ENCODE assay signal across 9 mouse cellular contexts in genomic region chr13:49326246-49327206, GRCm38 (mm10). TPM values are rescaled to one million over a fixed set of nuclear protein-coding genes. Genes with fewer than 3 reads are reported as not detected.
DNase-seq lines count a peak whose midpoint lies in the region; ATAC-seq and TF ChIP-seq lines count a peak whose summit lies in the region.
"Had no signal": no experiment of that assay in that cellular context is flagged by ENCODE, and none has a peak within 500 bp of the region (broad histone marks: within the 10 kb centered on the region; RNA-seq: fewer than 3 reads in every experiment).

No protein-coding gene starts in this region.

- 59% methylated on average over 6 of the region's 6 CpGs for WGBS in forebrain, embryonic 12.5 days
- WGBS in forebrain, embryonic 11.5 days, result 60% methylated on average over 6 of the region's 6 CpGs
- 61% methylated on average over 6 of the region's 6 CpGs for WGBS in kidney, postnatal 0 days
- WGBS in midbrain, embryonic 10.5 days, result 62% methylated on average over 6 of the region's 6 CpGs
- WGBS in stomach, embryonic 14.5 days, result 59% methylated on average over 6 of the region's 6 CpGs

- no peak for DNase-seq in forebrain, embryonic 11.5 days (ENCODE audit: low spot score)
- DNase-seq in urinary bladder, postnatal 36 days (ENCODE audit: low spot score in 2 of 2), result peak; percentile 48 to 50
- DNase-seq in urinary bladder, adult 2 months (ENCODE audit: low spot score), result no peak
- DNase-seq in kidney, postnatal 0 days (ENCODE audit: low spot score), result peak; percentile 65
- peak; percentile 30 for DNase-seq in midbrain, embryonic 10.5 days (ENCODE audit: low spot score)

- H3K9me3 ChIP-seq in forebrain, embryonic 12.5 days, result no peaks in the 10 kb centered on the region
- no peaks in the 10 kb centered on the region for H3K9me3 ChIP-seq in forebrain, embryonic 11.5 days (ENCODE audit: control insufficient read depth, low read length)
- H3K9me3 ChIP-seq in kidney, postnatal 0 days (replicated peaks; ENCODE audit: low read length), result no peaks in the 10 kb centered on the region
- H3K9me3 ChIP-seq in midbrain, embryonic 10.5 days (replicated peaks), result no peaks in the 10 kb centered on the region
- H3K9me3 ChIP-seq in stomach, embryonic 14.5 days (ENCODE audit: control insufficient read depth, low read depth, low read length), result no peaks in the 10 kb centered on the region
- H3K9me3 ChIP-seq: midbrain, embryonic 12.5 days had no signal

- H3K9ac ChIP-seq in forebrain, embryonic 12.5 days, result no peak overlapping the region
- no peak overlapping the region for H3K9ac ChIP-seq in forebrain, embryonic 11.5 days (ENCODE audit: low read length)
- no peak overlapping the region for H3K9ac ChIP-seq in kidney, postnatal 0 days (ENCODE audit: low read depth, low read length)
- no peak overlapping the region for H3K9ac ChIP-seq in stomach, embryonic 14.5 days (replicated peaks; ENCODE audit: low read depth, low read length)
- H3K9ac ChIP-seq: midbrain, embryonic 12.5 days had no signal

- H3K4me2 ChIP-seq in forebrain, embryonic 12.5 days, result no peak overlapping the region
- no peak overlapping the region for H3K4me2 ChIP-seq in forebrain, embryonic 11.5 days (ENCODE audit: low read depth, low read length, severe bottlenecking)
- no peak overlapping the region for H3K4me2 ChIP-seq in kidney, postnatal 0 days (ENCODE audit: low read length)
- H3K4me2 ChIP-seq in stomach, embryonic 14.5 days (replicated peaks; ENCODE audit: low read depth, low read length), result no peak overlapping the region
- H3K4me2 ChIP-seq: midbrain, embryonic 12.5 days had no signal

- no peak overlapping the region for H3K4me3 ChIP-seq in forebrain, embryonic 12.5 days (replicated peaks)
- H3K4me3 ChIP-seq in forebrain, embryonic 11.5 days (ENCODE audit: low read depth, low read length), result no peak overlapping the region
- H3K4me3 ChIP-seq in kidney, postnatal 0 days (replicated peaks; ENCODE audit: low read depth, low read length), result no peak overlapping the region
- H3K4me3 ChIP-seq in midbrain, embryonic 10.5 days, result no peak overlapping the region
- H3K4me3 ChIP-seq in stomach, embryonic 14.5 days (ENCODE audit: low read depth, low read length), result no peak overlapping the region
- H3K4me3 ChIP-seq: midbrain, embryonic 12.5 days had no signal

- no peaks in the 10 kb centered on the region; the same call in 1 of the 2 replicates for H3K4me1 ChIP-seq in forebrain, embryonic 12.5 days
- H3K4me1 ChIP-seq in forebrain, embryonic 11.5 days (replicated peaks; ENCODE audit: control insufficient read depth, insufficient read depth, low read length), result no peaks in the 10 kb centered on the region
- H3K4me1 ChIP-seq in kidney, postnatal 0 days (replicated peaks; ENCODE audit: insufficient read depth, low read length), result no peaks in the 10 kb centered on the region
- H3K4me1 ChIP-seq in midbrain, embryonic 10.5 days, result 0 out of 2 replicates have a peak, but pooled peaks cover 5% of the 10 kb centered on the region
- H3K4me1 ChIP-seq in stomach, embryonic 14.5 days (ENCODE audit: control insufficient read depth, insufficient read depth, low read length), result no peaks in the 10 kb centered on the region
- H3K4me1 ChIP-seq: midbrain, embryonic 12.5 days had no signal

- peak; percentile 84 for TF ChIP-seq CTCF in kidney, postnatal 0 days (IDR thresholded peaks at IDR 0.05; ENCODE audit: low read depth)

- peaks cover 13% of the 10 kb centered on the region for H3K27me3 ChIP-seq in forebrain, embryonic 12.5 days
- H3K27me3 ChIP-seq in forebrain, embryonic 11.5 days (ENCODE audit: control insufficient read depth, insufficient read depth, low read length), result no peaks in the 10 kb centered on the region; the same call in 1 of the 2 replicates
- H3K27me3 ChIP-seq in kidney, postnatal 0 days (ENCODE audit: insufficient read depth, low read length), result no peaks in the 10 kb centered on the region
- H3K27me3 ChIP-seq in midbrain, embryonic 10.5 days (ENCODE audit: low read depth, poor library complexity, severe bottlenecking), result peaks cover 29% of the 10 kb centered on the region
- H3K27me3 ChIP-seq in stomach, embryonic 14.5 days (ENCODE audit: control insufficient read depth, insufficient read depth, low read length), result no peaks in the 10 kb centered on the region

- no peak overlapping the region for H3K27ac ChIP-seq in forebrain, embryonic 12.5 days
- no peak overlapping the region for H3K27ac ChIP-seq in forebrain, embryonic 11.5 days (ENCODE audit: low read depth, low read length)
- no peak overlapping the region for H3K27ac ChIP-seq in kidney, postnatal 0 days
- H3K27ac ChIP-seq in midbrain, embryonic 10.5 days (replicated peaks), result no peak overlapping the region
- no peak overlapping the region for H3K27ac ChIP-seq in stomach, embryonic 14.5 days (ENCODE audit: low read length)
- H3K27ac ChIP-seq: midbrain, embryonic 12.5 days had no signal

- no peaks in the 10 kb centered on the region for H3K36me3 ChIP-seq in forebrain, embryonic 12.5 days (replicated peaks)
- H3K36me3 ChIP-seq in forebrain, embryonic 11.5 days (ENCODE audit: control insufficient read depth, insufficient read depth, low read length), result no peaks in the 10 kb centered on the region
- H3K36me3 ChIP-seq in kidney, postnatal 0 days (ENCODE audit: insufficient read depth, low read length), result no peaks in the 10 kb centered on the region
- no peaks in the 10 kb centered on the region for H3K36me3 ChIP-seq in midbrain, embryonic 10.5 days
- no peaks in the 10 kb centered on the region for H3K36me3 ChIP-seq in stomach, embryonic 14.5 days (ENCODE audit: control insufficient read depth, insufficient read depth, low read length)
- H3K36me3 ChIP-seq: midbrain, embryonic 12.5 days had no signal

- 0 out of 2 replicates have a peak, but pooled peaks have one; percentile 63 for ATAC-seq in forebrain, embryonic 12.5 days (ENCODE audit: low FRiP score)
- no peak for ATAC-seq in forebrain, embryonic 11.5 days (replicated peaks; ENCODE audit: low FRiP score)
- ATAC-seq in erythroblast, adult 5-6 weeks (replicated peaks; ENCODE audit: low FRiP score, poor library complexity, severe bottlenecking), result peak; percentile 68
- no peak for ATAC-seq in kidney, postnatal 0 days (replicated peaks; ENCODE audit: low FRiP score, low read depth)
- 0 out of 2 replicates have a peak, but pooled peaks have one; percentile 23 for ATAC-seq in stomach, embryonic 14.5 days (ENCODE audit: insufficient number of reproducible peaks, insufficient read depth, low FRiP score, low read depth)

RNA-seq across cellular contexts. Expression of gene Fgd3, which starts 6.4 kb away (rescaled TPM):
- 1.7 and 2.5 TPM in 2 replicates for polyA plus RNA-seq in forebrain, embryonic 12.5 days (2016; fragmentation: Nextera tagmentation; extraction: Ambion mirVana)
- polyA plus RNA-seq in forebrain, embryonic 11.5 days (2014; fragmentation: Nextera tagmentation; extraction: Ambion mirVana), result 1.7 and 2.1 TPM in 2 replicates
- 6.2 and 7.2 TPM in 2 replicates for polyA plus RNA-seq in urinary bladder, adult 2 months (2012; rRNA removed)
- total RNA-seq in erythroblast, adult 5-6 weeks (2015; ENCODE audit: low replicate concordance), result 3.1 and 3.3 TPM in 2 replicates
- total RNA-seq in erythroblast, adult 5-6 weeks (2017; ENCODE audit: low replicate concordance), result 5.9 and 6.7 TPM in 2 replicates
- 0.97 and 1.0 TPM in 2 replicates for polyA plus RNA-seq in kidney, postnatal 0 days (2015; fragmentation: Nextera tagmentation; extraction: Ambion mirVana)
- polyA plus RNA-seq in midbrain, embryonic 10.5 days (2016; fragmentation: Nextera tagmentation; extraction: Ambion mirVana), result 1.1 and 1.5 TPM in 2 replicates
- polyA plus RNA-seq in stomach, embryonic 14.5 days (2014; fragmentation: Nextera tagmentation; extraction: Ambion mirVana), result 0.51 and 0.56 TPM in 2 replicates

RNA-seq across cellular contexts. Expression of gene Bicd2, which starts 14.9 kb away (rescaled TPM):
- polyA plus RNA-seq in forebrain, embryonic 12.5 days (2016; fragmentation: Nextera tagmentation; extraction: Ambion mirVana), result 38.9 and 39.1 TPM in 2 replicates
- polyA plus RNA-seq in forebrain, embryonic 11.5 days (2014; fragmentation: Nextera tagmentation; extraction: Ambion mirVana), result 35.7 and 38.5 TPM in 2 replicates
- 41.8 and 47.8 TPM in 2 replicates for polyA plus RNA-seq in urinary bladder, adult 2 months (2012; rRNA removed)
- total RNA-seq in erythroblast, adult 5-6 weeks (2015; ENCODE audit: low replicate concordance), result 4.4 and 6.3 TPM in 2 replicates
- 9.1 and 15.9 TPM in 2 replicates for total RNA-seq in erythroblast, adult 5-6 weeks (2017; ENCODE audit: low replicate concordance)
- 23.1 and 23.4 TPM in 2 replicates for polyA plus RNA-seq in kidney, postnatal 0 days (2015; fragmentation: Nextera tagmentation; extraction: Ambion mirVana)
- polyA plus RNA-seq in midbrain, embryonic 10.5 days (2016; fragmentation: Nextera tagmentation; extraction: Ambion mirVana), result 29.7 and 33.9 TPM in 2 replicates
- 24.2 and 26.0 TPM in 2 replicates for polyA plus RNA-seq in stomach, embryonic 14.5 days (2014; fragmentation: Nextera tagmentation; extraction: Ambion mirVana)

Comparison
In these comparisons a context has a peak if more than half of its experiments do, and no peak if none do; other contexts are left out.
1. ATAC-seq: peak in forebrain, embryonic 12.5 days (single experiment), erythroblast, adult 5-6 weeks (single experiment) and stomach, embryonic 14.5 days (single experiment); none in forebrain, embryonic 11.5 days (single experiment) and kidney, postnatal 0 days (single experiment).
2. DNase-seq: peak in urinary bladder, postnatal 36 days (2 of 2), kidney, postnatal 0 days (single experiment) and midbrain, embryonic 10.5 days (single experiment); none in forebrain, embryonic 11.5 days (single experiment) and urinary bladder, adult 2 months (single experiment).